Comparison of ENCODE assay signal across 11 mouse cellular contexts in the genomic region with DNA sequence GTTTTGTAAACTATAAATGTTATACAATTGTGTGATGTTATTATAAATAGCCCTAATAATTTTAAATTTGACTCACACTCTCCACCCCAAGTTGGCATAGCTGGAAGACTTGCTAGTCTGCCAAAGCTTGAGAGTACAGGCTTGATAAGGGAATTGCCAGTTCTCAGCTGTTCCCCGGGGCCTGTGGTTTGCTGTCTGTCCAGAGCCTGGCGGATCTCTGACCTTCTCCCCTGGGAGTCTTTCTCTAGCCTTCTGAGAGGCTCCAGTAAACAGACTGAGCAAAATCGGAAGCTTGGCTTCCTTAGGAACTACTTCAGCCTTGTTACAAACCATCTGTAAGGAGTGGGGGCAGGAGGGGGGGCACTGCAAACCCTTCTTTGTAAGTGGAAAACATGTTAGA. TPM values are rescaled to one million over a fixed set of nuclear protein-coding genes. Genes with fewer than 3 reads are reported as not detected.
DNase-seq lines count a peak whose midpoint lies in the region; ATAC-seq and TF ChIP-seq lines count a peak whose summit lies in the region.
"Had no signal": no experiment of that assay in that cellular context is flagged by ENCODE, and none has a peak within 500 bp of the region (broad histone marks: within the 10 kb centered on the region; RNA-seq: fewer than 3 reads in every experiment).

No protein-coding gene starts in this region.

- intact Hi-C loops in left cerebral cortex, postnatal 36 days (cut with DNase I) = no loop called here

- no peaks in the 10 kb centered on the region for H3K4me1 ChIP-seq in forebrain, postnatal 0 days (ENCODE audit: insufficient read depth)
- no peaks in the 10 kb centered on the region for H3K4me1 ChIP-seq in forebrain, embryonic 13.5 days

- ATAC-seq in forebrain, postnatal 0 days = peak; percentile 16; the same call in 1 of the 2 replicates
- no peak for ATAC-seq in forebrain, embryonic 13.5 days
- no peak for ATAC-seq in activated CD4-positive, CD25-positive, alpha-beta regulatory T cell, adult 4 months
- ATAC-seq in megakaryocyte, adult 5-6 weeks (ENCODE audit: poor library complexity, severe bottlenecking) = no peak

- no peak overlapping the region for H3K27ac ChIP-seq in forebrain, postnatal 0 days (ENCODE audit: low read depth, low read length)
- no peak overlapping the region for H3K27ac ChIP-seq in forebrain, embryonic 13.5 days
- H3K27ac ChIP-seq: embryonic facial prominence, embryonic 12.5 days had no signal

- no peaks in the 10 kb centered on the region for H3K9me3 ChIP-seq in forebrain, postnatal 0 days (ENCODE audit: low read length)
- H3K9me3 ChIP-seq in forebrain, embryonic 13.5 days (replicated peaks) = no peaks in the 10 kb centered on the region
- H3K9me3 ChIP-seq: embryonic facial prominence, embryonic 12.5 days had no signal

- H3K36me3 ChIP-seq in forebrain, postnatal 0 days (ENCODE audit: insufficient read depth) = no peaks in the 10 kb centered on the region
- H3K36me3 ChIP-seq in forebrain, embryonic 13.5 days (ENCODE audit: poor library complexity, severe bottlenecking) = no peaks in the 10 kb centered on the region
- H3K36me3 ChIP-seq: embryonic facial prominence, embryonic 12.5 days had no signal

- no peak overlapping the region for H3K4me2 ChIP-seq in forebrain, postnatal 0 days (ENCODE audit: low read depth)
- no peak overlapping the region for H3K4me2 ChIP-seq in forebrain, embryonic 13.5 days
- H3K4me2 ChIP-seq: embryonic facial prominence, embryonic 12.5 days had no signal

- no peaks in the 10 kb centered on the region for H3K27me3 ChIP-seq in forebrain, postnatal 0 days (ENCODE audit: insufficient read depth, low read length)
- H3K27me3 ChIP-seq in forebrain, embryonic 13.5 days = no peaks in the 10 kb centered on the region
- H3K27me3 ChIP-seq: embryonic facial prominence, embryonic 12.5 days had no signal

- WGBS in forebrain, postnatal 0 days = 38% methylated on average over 3 of the region's 3 CpGs
- WGBS in forebrain, embryonic 13.5 days = 35% methylated on average over 3 of the region's 3 CpGs

- TF ChIP-seq CTCF in forebrain, postnatal 0 days (IDR thresholded peaks at IDR 0.05; ENCODE audit: low read depth) = no peak

- H3K9ac ChIP-seq in forebrain, postnatal 0 days = no peak overlapping the region
- no peak overlapping the region for H3K9ac ChIP-seq in forebrain, embryonic 13.5 days
- H3K9ac ChIP-seq: embryonic facial prominence, embryonic 12.5 days had no signal

- no peak for DNase-seq in forebrain, postnatal 0 days
- DNase-seq in Muller cell, postnatal 12 days (ENCODE audit: inconsistent ontology term) = peak; percentile 65
- DNase-seq in heart, adult 9 months (ENCODE audit: low spot score in 2 of 2) = peak; percentile 92 to 93
- peak; percentile 54 to 76 for DNase-seq in kidney, postnatal 25 days
- DNase-seq in left cerebral cortex, postnatal 36 days (ENCODE audit: low spot score in 2 of 2) = no peak

- H3K4me3 ChIP-seq in forebrain, postnatal 0 days (ENCODE audit: low read depth, low read length) = no peak overlapping the region
- H3K4me3 ChIP-seq in forebrain, embryonic 13.5 days = no peak overlapping the region
- H3K4me3 ChIP-seq: embryonic facial prominence, embryonic 12.5 days had no signal

RNA-seq across cellular contexts. Expression of a gene that starts 10.7 kb away (rescaled TPM):
- total RNA-seq in forebrain, postnatal 0 days (2014; rRNA removed) = 0.23 TPM in 1 of 2 replicates, not detected in the other
- not detected in 2 replicates for polyA plus RNA-seq in forebrain, postnatal 0 days (2015; fragmentation: Nextera tagmentation; extraction: Ambion mirVana)
- not detected in 2 replicates for polyA plus RNA-seq in forebrain, embryonic 13.5 days (2015; fragmentation: Nextera tagmentation; extraction: Ambion mirVana)
- polyA plus RNA-seq in activated CD4-positive, CD25-positive, alpha-beta regulatory T cell, adult 4 months (2017; shearing (Covaris generic)) = not detected
- not detected for total RNA-seq in left cerebral cortex, postnatal 36 days (2021)
- total RNA-seq in megakaryocyte, adult 5-6 weeks (2015) = not detected in 2 replicates
- not detected in 2 replicates for total RNA-seq in megakaryocyte, adult 5-6 weeks (2017)
- total RNA-seq: ES-E14 had no signal
- polyA plus RNA-seq: liver, adult 2 months had no signal

RNA-seq across cellular contexts. Expression of a gene that starts 58.9 kb away (rescaled TPM):
- not detected in 2 replicates for total RNA-seq in forebrain, postnatal 0 days (2014; rRNA removed)
- 0.05 TPM in 1 of 2 replicates, not detected in the other for polyA plus RNA-seq in forebrain, postnatal 0 days (2015; fragmentation: Nextera tagmentation; extraction: Ambion mirVana)
- polyA plus RNA-seq in forebrain, embryonic 13.5 days (2015; fragmentation: Nextera tagmentation; extraction: Ambion mirVana) = not detected in 2 replicates
- not detected for polyA plus RNA-seq in activated CD4-positive, CD25-positive, alpha-beta regulatory T cell, adult 4 months (2017; shearing (Covaris generic))
- not detected for total RNA-seq in left cerebral cortex, postnatal 36 days (2021)
- total RNA-seq in megakaryocyte, adult 5-6 weeks (2015) = not detected in 2 replicates
- total RNA-seq in megakaryocyte, adult 5-6 weeks (2017) = not detected in 2 replicates
- total RNA-seq: ES-E14; liver, adult 2 months had no signal
- polyA plus RNA-seq: embryonic facial prominence, embryonic 12.5 days; liver, adult 2 months had no signal

RNA-seq across cellular contexts. Expression of a gene that starts 59.1 kb away (rescaled TPM):
- total RNA-seq in forebrain, postnatal 0 days (2014; rRNA removed) = 54.9 and 82.2 TPM in 2 replicates
- 469 and 592 TPM in 2 replicates for polyA plus RNA-seq in forebrain, postnatal 0 days (2015; fragmentation: Nextera tagmentation; extraction: Ambion mirVana)
- polyA plus RNA-seq in forebrain, embryonic 13.5 days (2015; fragmentation: Nextera tagmentation; extraction: Ambion mirVana) = 316 and 362 TPM in 2 replicates
- polyA plus RNA-seq in activated CD4-positive, CD25-positive, alpha-beta regulatory T cell, adult 4 months (2017; shearing (Covaris generic)) = 100 to 1,000 TPM; 167 to 191 TPM
- 100 to 1,000 TPM; 247 to 273 TPM for total RNA-seq in left cerebral cortex, postnatal 36 days (2021)
- total RNA-seq in megakaryocyte, adult 5-6 weeks (2015) = 76.0 and 90.1 TPM in 2 replicates
- total RNA-seq in megakaryocyte, adult 5-6 weeks (2017) = 160 and 182 TPM in 2 replicates

Comparison
In these comparisons a context has a peak if more than half of its experiments do, and no peak if none do; other contexts are left out.
1. DNase-seq: peak in Muller cell, postnatal 12 days (single experiment), heart, adult 9 months (2 of 2) and kidney, postnatal 25 days (2 of 2); none in forebrain, postnatal 0 days (single experiment) and left cerebral cortex, postnatal 36 days (0 of 2).